Mouse (Mus musculus): ENCODE measurements at regions not wholly inside any gene's neighbourhood (a gene's known extent, or its start where the extent isn't known, plus 50 kb on each side); places are given as distances from the start of the nearest gene placed in this dataset.

GRCm38 (mm10) chr17:43156116-43156515 is 114.0 kb upstream of the Adgrf1 start:
- TF ChIP-seq CTCF (IDR thresholded peaks at IDR 0.05; ENCODE audit: insufficient read depth, low read depth, low read length) (no peak), POLR2A (IDR thresholded peaks at IDR 0.05; ENCODE audit: insufficient read depth, low read depth, low read length) (no peak)

Data from olfactory bulb, adult 2 months (tissue).